7 mouse cellular contexts compared by ENCODE assay signal in the genomic region with DNA sequence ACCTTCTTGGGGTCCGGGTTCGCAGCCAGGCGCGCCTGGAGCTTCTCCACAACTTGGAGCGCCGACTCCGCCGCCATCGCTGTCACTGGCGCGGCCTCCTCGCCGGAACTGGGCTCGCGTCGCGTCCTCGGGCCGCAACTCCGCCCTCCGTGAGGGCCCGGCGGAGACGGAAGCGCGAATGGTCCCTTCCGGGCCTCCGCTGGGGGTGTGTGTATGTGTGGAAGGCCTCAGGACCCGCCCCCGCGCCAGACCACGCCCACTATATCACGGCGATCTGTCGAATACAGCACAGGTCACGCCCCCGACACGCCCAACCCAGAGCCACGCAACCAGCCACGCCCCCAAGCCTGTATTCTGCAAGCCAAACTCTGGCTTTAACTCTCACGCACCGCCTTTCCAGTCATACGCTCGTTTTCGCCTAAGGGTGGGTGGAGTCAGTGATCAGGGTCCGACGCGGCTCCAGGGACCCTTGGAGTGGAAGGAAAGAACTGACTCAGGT. TPM values are rescaled to one million over a fixed set of nuclear protein-coding genes. Genes with fewer than 3 reads are reported as not detected.
DNase-seq lines count a peak whose midpoint lies in the region; ATAC-seq lines count a peak whose summit lies in the region.

TSS of gene Eloa (minus strand) at position 215 of the 499 bp plus-strand sequence.

- under 1% methylated on average over 48 of the region's 48 CpGs for WGBS in intestine, embryonic 16.5 days
- WGBS in midbrain, embryonic 11.5 days = under 1% methylated on average over 48 of the region's 48 CpGs

- ATAC-seq in intestine, embryonic 16.5 days = peak; percentile 99
- ATAC-seq in midbrain, embryonic 11.5 days (ENCODE audit: low FRiP score) = peak; percentile 99

- intact Hi-C loops in left cerebral cortex, postnatal 36 days (cut with DNase I) = loop anchor here (5.0 kb wide), 1 partner anchor 34 kb away; the partner anchor contains the start of gene Pithd1

- H3K9me3 ChIP-seq in intestine, embryonic 16.5 days (ENCODE audit: control insufficient read depth, low read length) = no peaks in the 10 kb centered on the region
- H3K9me3 ChIP-seq in midbrain, embryonic 11.5 days (ENCODE audit: control insufficient read depth, low read length) = no peaks in the 10 kb centered on the region

- peak within 1 kb of the TSS; percentile 80 for H3K4me2 ChIP-seq in intestine, embryonic 16.5 days (ENCODE audit: low read depth, low read length)
- peak within 1 kb of the TSS; percentile 77 for H3K4me2 ChIP-seq in midbrain, embryonic 11.5 days

- no peaks in the 10 kb centered on the region for H3K27me3 ChIP-seq in intestine, embryonic 16.5 days (replicated peaks; ENCODE audit: control insufficient read depth, insufficient read depth, low read length)
- H3K27me3 ChIP-seq in midbrain, embryonic 11.5 days (ENCODE audit: control insufficient read depth, insufficient read depth, low read length) = no peaks in the 10 kb centered on the region

- H3K9ac ChIP-seq in intestine, embryonic 16.5 days (ENCODE audit: low read depth, low read length) = peak within 1 kb of the TSS; percentile 99
- peak within 1 kb of the TSS; percentile 96 for H3K9ac ChIP-seq in midbrain, embryonic 11.5 days (ENCODE audit: low read length)

- H3K4me3 ChIP-seq in intestine, embryonic 16.5 days (ENCODE audit: low read length) = peak within 1 kb of the TSS; percentile 99
- peak within 1 kb of the TSS; percentile 99 for H3K4me3 ChIP-seq in midbrain, embryonic 11.5 days (ENCODE audit: low read depth, low read length)

- H3K4me1 ChIP-seq in intestine, embryonic 16.5 days (ENCODE audit: control insufficient read depth, insufficient read depth, low read length) = peaks cover 15% of the 10 kb centered on the region
- H3K4me1 ChIP-seq in midbrain, embryonic 11.5 days (ENCODE audit: control insufficient read depth, insufficient read depth, low read length) = peaks cover 8% of the 10 kb centered on the region

- H3K27ac ChIP-seq in intestine, embryonic 16.5 days (ENCODE audit: low read length) = peak within 1 kb of the TSS; percentile 92
- H3K27ac ChIP-seq in midbrain, embryonic 11.5 days (ENCODE audit: low read depth, low read length) = peak within 1 kb of the TSS; percentile 40; the same call in 1 of the 2 replicates

- no peaks in the 10 kb centered on the region for H3K36me3 ChIP-seq in intestine, embryonic 16.5 days (ENCODE audit: control insufficient read depth, insufficient read depth, low read length)
- H3K36me3 ChIP-seq in midbrain, embryonic 11.5 days (ENCODE audit: control insufficient read depth, insufficient read depth, low read length) = no peaks in the 10 kb centered on the region

- peak; percentile 100 for DNase-seq in adrenal gland, adult 8-10 months
- peak; percentile 100 for DNase-seq in embryo, embryonic 9.5 days (ENCODE audit: extremely low spot score)
- peak; percentile 99 to 100 for DNase-seq in gastrocnemius, postnatal 4 days (ENCODE audit: low spot score in 2 of 2)
- DNase-seq in left cerebral cortex, postnatal 36 days (ENCODE audit: low spot score in 2 of 2) = peak; percentile 97 to 98
- peak; percentile 100 for DNase-seq in midbrain, embryonic 11.5 days (ENCODE audit: low spot score, missing footprints)
- peak; percentile 99 for DNase-seq in skeletal muscle tissue, adult 2 months (ENCODE audit: low read depth, low spot score)

RNA-seq across cellular contexts. Expression of gene Eloa, which starts in this region (rescaled TPM):
- 10 to 100 TPM; 38.6 to 44.8 (median 43.9) TPM for total RNA-seq in adrenal gland, adult 8-10 months (2022)
- 10 to 100 TPM; 43.9 to 45.9 TPM for total RNA-seq in gastrocnemius, postnatal 4 days (2021)
- polyA plus RNA-seq in intestine, embryonic 16.5 days (2015; fragmentation: Nextera tagmentation; extraction: Ambion mirVana) = 34.8 and 35.6 TPM in 2 replicates
- 10 to 100 TPM; 27.7 to 29.4 TPM for total RNA-seq in left cerebral cortex, postnatal 36 days (2021)
- 42.8 and 43.6 TPM in 2 replicates for polyA plus RNA-seq in midbrain, embryonic 11.5 days (2014; fragmentation: Nextera tagmentation; extraction: Ambion mirVana)

Comparison
In these comparisons a context has a peak if more than half of its experiments do, and no peak if none do; other contexts are left out.
1. Peak in every context shown above with its lines: DNase-seq, ATAC-seq, H3K4me3 ChIP-seq and H3K27ac ChIP-seq.